Mouse (Mus musculus) C3H10T1/2 (cell line): ENCODE measurements around the gene Prr5. TPM values are rescaled to one million over a fixed set of nuclear protein-coding genes. Genes with fewer than 3 reads are reported as not detected.

Experiments
- polyA plus RNA-seq, 2 experiments: library from polyadenylated mRNA; unstranded; fragments of >200 nt; fragmentation: generic; extraction: Trizol; gene quantifications; one replicate each; pipeline ENCODE4 v1.2.1; 2012; ENCODE audit warnings: missing spikeins in 2 of 2

Prr5 gene
- 10 to 100 TPM in 1 of 2 experiments, 1 to 10 TPM in 1; 6.4 to 12.1 TPM for polyA plus RNA-seq

GRCm38 (mm10) chr15:84668938-84669747, at the start of gene Prr5:
Gene Prr5 (plus strand): TSS chr15:84669620.

GRCm38 (mm10) chr15:84719791-84720190, 50.4 kb downstream of the Prr5 start, which contains the start of gene Arhgap8:
Gene Arhgap8 (plus strand): TSS chr15:84720052.

Other genes with a start within 250 kb of the Prr5 start
- not detected for gene Shisal1, start 222.5 kb upstream of the Prr5 start, polyA plus RNA-seq
- gene Rtl6, start 111.8 kb upstream of the Prr5 start, polyA plus RNA-seq, result not detected
- gene Arhgap8, start 50.4 kb downstream of the Prr5 start, polyA plus RNA-seq, result not detected
- gene Phf21b, start 186.4 kb downstream of the Prr5 start, polyA plus RNA-seq, result under 1 TPM; 0.04 to 0.30 TPM